Mouse (Mus musculus): Measurements from ENCODE around the gene Tbxa2r.

Tbxa2r gene

DNA sequence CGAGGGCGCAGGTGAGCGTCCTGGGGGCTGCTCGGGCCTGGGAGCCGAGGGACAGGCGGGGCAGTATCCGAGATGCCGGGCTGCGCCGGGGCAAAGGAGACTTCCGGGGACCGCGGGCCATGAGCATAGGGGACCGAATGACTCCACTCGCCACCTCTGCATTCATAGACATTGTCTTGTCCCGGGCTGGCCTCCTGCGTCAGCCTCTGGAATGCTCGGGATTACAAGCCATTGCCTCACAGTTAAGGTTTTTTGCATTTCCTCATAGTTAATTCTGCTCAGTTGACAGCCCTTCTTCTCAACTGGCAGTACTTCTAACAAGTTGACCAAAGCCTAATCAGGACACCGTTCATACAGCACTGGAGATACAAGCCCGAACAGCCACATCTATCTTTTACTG is 7.1 kb upstream of the Tbxa2r start:
- DNase-seq, result peak in 1 of 2 experiments; percentile 37

DNA sequence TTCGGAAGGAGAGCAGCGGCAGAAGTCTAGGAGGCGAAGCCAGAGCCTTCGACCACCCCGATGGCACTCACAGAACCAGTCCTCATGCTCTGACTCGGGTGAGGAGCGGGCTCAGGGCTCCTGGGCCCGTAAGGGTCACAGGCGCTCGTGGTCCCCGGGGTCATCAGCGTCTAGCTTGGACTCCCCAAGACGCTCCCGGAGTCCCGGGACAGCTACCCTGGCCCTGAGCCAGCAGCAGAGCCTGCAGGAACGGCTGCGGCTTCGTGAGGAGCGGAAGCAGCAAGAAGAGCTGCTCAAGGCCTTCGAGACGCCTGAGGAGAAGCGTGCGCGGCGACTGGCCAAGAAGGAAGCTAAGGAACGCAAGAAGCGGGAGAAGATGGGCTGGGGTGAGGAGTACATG is 6.1 kb upstream of the Tbxa2r start:
- DNase-seq, result peak; percentile 23 to 46

DNA sequence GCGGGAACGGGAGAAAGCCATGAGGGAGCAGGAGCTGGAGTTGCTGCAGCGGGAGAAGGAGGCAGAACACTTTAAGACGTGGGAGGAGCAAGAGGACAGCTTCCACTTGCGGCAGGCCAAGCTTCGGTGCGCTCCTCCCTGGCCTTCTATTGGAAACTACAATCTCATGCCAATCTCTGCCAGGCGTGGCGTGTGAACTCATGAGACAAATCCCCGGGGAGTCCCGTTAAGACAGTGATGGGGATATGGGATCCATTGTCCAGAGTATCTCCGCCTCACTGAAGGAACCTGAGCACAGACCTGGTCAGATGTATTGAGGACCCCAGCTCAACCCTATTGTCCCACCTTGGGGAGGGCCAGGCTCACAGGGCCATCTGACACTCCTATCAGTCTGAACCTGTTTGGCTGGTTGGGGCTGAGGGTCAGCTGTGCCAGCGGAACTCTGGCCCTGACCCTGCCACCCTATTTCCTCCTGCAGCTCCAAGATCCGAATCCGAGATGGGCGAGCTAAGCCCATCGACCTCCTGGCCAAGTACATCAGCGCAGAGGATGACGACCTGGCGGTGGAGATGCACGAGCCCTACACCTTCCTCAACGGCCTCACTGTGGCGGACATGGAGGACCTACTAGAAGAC is 5.3 kb upstream of the Tbxa2r start:
- peak in 1 of 2 experiments; percentile 7 for DNase-seq

DNA sequence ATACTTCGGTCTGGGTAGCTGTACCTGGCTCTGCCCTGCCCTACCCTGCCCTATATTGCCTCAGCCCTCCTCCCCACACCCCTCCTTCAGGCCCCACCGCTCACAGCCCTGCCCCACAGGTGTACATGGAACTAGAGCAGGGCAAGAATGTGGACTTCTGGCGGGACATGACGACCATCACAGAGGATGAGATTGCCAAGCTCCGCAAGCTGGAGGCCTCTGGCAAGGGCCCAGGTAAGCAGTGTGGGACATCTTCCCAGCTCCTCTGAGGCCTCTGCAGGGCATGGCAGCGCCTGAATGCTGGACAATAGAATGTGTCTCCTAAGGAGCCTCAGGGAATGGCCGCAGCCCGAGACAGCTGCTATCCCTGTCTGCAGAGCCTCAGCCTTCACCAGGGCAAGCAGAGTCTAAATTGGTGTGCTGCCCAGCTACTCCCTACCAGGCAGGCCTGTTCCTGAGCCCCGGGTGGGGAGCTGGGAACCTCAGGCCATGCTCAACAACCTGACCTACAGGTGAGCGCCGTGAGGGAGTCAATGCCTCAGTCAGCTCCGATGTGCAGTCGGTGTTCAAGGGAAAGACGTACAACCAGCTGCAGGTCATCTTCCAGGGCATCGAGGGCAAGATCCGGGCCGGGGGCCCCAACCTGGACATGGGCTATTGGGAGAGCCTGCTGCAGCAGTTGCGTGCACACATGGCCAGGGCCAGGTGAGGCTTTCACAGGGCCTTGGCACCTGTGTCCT is 4.6 kb upstream of the Tbxa2r start:
- DNase-seq, result peak in 1 of 2 experiments; percentile 6

DNA sequence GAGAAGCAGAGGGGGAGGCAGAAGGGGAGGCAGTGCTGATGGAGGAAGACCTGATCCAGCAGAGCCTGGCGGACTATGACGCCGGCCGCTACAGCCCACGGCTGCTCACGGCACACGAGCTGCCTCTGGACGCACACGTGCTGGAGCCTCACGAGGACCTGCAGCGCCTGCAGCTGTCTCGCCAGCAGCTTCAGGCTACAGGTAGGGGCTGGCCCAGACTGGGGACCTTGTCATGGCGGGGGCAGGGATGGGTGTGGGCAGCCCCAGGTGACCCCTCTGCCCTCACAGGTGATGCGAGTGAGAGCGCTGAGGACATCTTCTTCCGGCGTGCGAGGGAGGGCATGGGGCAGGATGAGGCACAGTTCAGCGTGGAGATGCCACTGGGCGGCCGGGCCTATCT is 3.4 kb upstream of the Tbxa2r start:
- DNase-seq, result no peak

DNA sequence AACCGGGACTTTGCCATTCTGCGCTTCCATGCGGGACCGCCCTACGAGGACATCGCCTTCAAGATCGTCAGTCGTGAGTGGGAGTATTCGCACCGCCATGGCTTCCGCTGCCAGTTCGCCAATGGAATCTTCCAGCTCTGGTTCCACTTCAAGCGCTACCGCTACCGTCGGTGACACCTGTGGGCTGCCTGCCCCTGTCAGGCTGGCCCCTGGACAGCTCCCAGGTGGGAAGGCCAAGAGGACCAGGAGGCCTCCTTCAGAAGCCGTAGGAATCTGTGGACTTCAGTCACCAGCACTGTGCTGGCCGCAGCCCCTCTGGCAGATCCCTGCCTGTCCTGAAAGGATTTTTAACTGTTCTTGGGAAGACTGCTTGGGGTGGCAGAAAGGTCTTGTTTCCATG is 2.8 kb upstream of the Tbxa2r start:
- DNase-seq, result peak in 1 of 2 experiments; percentile 6

DNA sequence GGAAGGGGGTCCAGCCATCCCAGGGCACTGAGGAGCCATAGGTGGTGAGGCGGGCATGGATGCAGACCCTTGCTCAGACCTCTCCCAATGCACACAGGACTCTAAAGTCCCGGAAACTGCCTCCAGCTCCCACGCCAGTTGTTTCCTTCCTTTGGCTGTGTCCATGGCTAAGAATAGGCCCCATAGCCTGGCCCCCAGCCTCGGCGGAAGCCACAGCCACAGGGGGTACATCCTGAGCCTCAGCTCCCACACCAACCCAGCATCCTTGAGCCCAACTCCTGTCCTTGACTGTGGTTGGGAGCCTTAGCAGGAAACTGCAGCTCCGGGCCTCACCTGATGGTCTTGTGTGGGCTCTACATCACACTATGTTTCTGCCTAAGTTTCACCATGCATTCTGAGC is 1.7 kb upstream of the Tbxa2r start:
- no peak for DNase-seq

DNA sequence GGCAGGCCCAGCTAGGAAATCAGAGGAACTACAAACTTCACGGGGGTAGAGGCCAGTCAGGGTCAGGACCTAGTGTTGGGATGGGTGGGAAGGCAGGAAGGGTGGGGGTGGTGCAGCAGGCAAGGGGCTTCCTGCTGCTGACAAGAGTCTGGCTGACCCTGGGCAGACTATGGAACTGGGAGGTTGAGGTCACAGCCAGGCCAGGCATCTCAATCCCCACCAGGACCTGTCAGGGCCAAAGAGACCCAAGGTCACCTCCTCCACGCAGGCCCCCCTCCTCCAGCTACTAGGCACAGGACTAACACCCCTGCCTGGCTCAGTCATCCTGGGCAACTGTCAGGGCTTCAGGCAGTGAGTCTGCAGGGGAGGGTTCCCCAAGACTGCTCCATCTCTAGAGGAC is 572 bp upstream of the Tbxa2r start:
- DNase-seq, result no peak

DNA sequence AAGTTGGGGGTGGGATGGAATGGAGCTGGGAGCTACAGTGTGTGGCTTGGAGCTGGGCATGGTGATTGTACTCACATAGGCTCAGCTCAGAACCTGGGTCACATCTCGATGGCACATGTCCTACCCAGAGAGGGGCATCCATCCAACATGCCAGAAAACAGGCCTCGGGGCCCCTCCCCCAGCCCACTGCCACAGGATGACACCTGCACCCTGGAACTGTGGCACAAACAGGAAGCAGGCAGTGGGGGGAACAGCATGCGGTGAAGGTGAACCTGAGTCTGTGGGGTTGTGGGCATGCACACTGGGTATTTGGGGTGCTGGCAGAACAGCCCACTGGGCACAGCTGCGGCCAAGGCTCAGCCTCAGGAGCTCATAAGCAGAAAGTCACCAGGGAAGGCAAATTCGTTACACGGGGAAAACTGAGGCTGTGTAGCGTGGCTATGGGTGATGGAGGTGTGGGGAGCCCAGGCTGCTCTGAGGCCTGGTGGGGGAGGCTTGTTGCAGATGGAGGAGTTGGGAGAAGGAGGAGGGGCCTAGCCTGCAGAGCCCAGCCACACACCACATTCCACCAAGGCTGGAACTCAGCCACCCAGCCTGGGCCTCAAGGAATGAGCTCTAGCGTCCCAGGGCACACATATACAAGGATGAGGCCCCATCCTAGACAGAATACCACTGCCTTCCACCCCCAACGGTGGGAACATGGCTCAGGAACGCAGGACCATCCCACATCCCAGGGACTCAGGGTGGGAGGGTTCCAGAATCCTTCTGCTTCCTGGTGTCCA is 854 bp downstream of the Tbxa2r start:
- no peak for DNase-seq

DNA sequence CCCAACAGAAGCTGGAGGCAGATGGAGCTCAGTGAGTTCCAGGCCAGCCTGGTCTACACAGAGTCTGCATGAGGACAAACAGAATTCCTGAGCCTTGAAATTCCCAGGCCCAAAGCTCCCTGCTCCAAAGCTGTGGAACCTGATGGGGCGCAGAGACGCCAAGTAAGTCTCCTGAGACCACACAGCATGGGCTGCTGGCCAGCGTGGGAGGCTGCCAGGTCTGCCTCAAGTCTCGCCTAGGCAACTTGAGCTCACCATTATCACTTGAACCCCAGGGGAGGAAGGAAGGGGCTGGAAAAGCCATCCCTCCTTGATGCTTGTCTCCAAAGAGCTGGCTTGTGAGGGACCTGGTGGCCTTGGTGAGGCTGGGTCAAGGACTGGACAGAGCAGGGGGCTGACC is 1.5 kb downstream of the Tbxa2r start:
- no peak for DNase-seq

DNA sequence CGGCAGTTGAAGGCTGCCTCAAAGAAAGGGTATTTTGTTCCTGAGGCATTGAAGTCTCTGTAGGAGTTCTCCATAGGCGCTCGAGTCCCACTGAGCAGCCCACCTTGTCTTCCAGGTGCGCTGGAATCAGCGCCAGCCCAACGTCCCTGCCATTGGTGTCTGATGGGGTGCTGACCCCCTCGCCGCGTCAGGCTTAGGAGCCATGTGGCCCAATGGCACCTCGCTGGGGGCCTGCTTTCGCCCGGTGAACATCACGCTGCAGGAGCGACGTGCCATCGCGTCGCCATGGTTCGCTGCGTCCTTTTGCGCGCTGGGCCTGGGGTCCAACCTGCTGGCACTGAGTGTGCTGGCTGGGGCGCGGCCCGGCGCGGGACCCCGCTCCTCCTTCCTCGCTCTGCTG is 3.7 kb downstream of the Tbxa2r start:
- DNase-seq, result no peak

DNA sequence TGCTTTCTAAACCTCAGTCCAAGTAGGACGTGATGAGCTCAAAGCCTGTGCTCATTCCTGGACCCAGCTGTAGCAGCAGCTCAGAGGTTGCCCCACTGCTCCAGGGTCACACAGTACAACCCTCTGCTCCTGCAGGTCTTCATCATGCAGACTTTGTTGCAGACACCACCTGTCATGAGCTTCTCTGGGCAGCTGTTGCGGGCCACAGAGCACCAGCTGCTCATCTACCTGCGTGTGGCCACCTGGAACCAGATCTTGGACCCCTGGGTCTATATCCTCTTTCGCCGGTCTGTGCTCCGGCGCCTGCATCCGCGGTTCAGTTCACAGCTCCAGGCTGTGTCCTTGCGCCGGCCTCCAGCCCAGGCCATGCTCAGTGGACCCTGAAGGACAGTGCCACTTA is 5.8 kb downstream of the Tbxa2r start:
- DNase-seq, result no peak

DNA sequence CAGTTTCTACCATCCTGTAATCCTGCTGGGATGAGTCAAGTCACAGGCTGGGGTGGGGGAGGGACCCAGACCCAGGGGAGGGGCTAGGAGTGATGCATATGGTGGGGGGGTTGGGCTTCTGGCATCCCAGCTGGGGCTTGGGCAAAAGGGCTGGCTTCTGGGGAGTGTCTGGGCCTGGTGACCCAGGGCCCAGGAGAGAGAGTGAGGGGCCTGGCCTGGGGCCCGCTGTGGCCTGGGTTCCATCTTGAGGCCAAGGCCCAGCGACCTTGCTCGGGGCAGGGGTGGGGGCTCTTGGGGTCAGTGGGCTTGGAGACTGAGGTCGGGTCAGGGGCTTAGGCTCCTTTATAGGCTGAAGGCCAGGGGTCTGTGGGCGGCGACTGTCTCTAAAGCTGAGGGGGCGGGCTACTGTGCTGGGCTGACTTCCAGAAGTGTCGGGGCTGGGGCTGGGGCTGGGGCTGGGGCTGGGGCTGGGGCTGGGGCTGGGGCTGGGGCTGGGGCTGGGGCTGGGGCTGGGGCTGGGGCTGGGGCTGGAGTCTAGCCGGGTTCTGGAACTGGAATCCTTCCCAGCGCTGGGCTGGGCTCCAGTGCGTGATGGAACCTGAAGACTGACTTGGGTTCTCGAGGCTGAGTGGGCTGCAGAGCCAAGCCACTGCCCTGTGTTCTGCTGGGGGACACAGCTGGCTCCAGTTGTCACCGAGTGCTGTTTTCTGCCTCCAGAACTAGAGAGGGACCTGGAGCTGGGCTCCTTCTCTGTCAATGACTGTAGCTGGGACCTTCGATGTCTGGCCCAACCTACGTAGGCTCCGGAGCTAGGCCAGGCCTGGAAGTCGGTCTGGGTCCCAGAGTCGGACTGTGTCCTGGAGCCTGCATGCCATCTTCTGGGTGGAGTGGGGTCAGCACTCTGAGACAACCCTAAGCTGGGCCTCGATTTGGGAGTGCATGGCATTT is 7.1 kb downstream of the Tbxa2r start:
- no peak for DNase-seq

DNA sequence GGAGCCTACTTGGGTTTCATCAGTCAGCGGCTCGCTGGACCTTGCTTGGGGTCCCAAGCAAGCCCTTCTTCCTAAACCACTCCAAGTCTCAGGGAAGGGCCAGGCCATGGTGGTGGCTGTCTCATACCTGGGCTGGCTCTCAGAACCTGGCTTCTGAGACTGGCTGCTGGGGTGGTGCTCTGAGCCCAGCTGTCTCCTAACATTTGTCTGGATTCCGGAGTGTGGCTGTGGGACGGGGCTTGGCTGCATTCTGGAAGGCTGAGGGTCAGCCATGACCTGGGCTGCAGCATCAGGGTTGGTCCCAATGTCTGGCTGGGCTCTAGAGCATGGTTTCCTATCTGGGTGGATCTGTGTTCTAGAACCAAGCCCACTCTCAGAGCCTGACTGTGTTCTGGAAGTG is 8.0 kb downstream of the Tbxa2r start:
- no peak for DNase-seq

DNA sequence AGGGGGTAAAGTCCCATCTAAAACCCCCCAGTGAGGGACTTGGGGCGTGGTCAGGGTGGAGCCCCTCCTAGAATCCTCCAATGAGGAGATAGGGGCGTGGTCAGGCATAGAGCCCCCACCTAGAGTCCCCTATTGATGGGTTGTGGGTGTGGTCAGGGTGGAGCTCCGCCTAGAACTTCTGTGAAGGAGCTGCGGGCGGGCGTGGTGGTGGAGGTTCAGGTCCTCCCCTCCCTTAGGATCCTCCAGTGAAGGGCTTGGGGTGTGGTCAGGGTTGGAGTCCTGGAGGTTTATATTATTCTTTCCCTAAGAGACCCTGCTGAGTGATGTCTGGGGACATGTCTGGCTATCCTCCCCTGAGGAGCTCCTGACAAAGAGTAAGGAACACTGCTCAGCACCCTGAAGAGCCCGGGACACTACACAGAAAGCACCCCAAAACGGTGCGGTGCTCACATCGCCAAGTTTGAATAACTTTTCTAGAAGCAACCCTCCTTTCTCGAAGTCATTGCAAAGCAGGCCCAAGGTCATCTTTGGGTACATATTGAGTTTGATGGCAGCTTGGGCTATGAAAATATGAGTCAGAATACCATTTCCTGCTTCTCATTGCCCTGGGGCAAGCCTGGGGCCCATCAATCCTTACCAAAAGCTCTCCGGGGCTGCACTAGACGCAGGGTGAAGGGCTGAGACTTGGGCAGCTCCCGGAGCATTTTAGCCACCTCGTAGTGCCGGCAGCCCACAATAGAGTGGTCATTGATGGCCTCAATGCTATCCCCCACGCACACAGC is 12.2 kb downstream of the Tbxa2r start:
- DNase-seq, result no peak

DNA sequence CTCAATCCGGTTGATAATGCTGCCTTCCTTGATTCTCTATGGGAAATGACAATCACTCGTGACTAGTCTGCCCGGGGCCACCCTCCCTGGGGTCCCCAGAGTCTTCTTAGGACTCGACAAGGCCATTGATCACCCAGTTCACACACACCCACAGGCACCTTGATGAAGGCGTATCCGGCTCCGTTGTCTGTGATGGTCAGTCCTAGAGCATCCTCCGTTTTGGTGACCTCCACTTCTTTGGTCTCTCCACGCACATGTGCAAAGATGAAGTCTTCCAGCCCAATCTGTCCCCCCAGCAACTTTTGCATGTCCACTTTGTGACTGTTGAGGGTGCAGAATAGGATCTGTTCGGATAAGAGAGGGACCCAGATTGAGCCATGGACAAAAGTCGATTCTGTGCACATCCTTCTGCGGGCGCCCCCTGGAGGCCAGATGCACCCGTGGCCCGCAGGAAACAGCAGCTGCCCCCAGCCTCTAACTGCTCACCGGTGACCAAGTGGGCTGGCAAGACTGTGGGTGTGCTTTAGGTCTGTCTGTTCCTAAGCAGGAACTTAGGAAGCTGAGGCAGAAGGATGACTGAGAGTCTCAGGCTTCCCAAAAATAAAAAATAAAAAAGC is 12.9 kb downstream of the Tbxa2r start:
- DNase-seq, result peak; percentile 63 to 79

DNA sequence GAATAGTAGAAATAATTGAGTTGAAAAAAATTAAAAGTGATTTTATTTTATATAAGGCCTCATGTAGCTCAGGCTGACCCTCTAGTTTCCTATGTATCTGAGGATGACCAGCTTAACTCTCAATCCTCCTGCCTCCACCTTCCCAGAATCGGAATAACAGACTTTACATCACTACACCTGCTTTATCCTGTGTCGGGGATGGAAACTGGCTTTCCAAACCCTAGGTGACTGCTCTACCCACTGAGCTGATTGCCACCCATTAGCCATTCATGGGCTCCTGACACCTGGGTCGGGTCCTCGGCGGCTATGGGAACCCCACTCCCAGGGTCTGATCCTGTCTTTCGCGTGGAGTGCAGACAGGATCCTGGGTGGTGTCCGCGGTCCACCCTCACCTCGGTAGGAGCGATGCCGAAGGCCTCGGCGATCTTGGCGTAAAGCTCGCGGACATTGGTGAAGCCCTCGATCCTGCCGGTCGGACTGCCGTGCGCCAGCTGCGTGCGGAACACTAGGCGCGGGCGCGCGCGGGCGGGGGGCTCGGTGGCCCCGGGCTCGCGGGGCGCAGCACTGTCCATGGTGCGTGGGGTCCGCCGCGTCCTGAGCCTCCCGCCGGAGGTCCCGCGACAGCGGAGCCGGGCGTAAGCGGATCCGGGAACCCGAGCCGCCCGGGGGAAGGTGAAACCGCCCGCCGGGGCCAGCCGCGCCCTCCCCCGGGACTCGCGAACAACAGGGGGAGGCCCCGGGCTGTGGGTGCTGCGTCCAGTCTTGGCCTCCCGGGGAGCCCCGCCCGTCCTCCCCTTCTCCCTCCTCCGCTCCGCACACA is 14.4 kb downstream of the Tbxa2r start, which contains the start of gene Gipc3:
Gipc3 (minus strand) TSS at position 581 of the 820 bp plus-strand sequence.
- no peak for DNase-seq

DNA sequence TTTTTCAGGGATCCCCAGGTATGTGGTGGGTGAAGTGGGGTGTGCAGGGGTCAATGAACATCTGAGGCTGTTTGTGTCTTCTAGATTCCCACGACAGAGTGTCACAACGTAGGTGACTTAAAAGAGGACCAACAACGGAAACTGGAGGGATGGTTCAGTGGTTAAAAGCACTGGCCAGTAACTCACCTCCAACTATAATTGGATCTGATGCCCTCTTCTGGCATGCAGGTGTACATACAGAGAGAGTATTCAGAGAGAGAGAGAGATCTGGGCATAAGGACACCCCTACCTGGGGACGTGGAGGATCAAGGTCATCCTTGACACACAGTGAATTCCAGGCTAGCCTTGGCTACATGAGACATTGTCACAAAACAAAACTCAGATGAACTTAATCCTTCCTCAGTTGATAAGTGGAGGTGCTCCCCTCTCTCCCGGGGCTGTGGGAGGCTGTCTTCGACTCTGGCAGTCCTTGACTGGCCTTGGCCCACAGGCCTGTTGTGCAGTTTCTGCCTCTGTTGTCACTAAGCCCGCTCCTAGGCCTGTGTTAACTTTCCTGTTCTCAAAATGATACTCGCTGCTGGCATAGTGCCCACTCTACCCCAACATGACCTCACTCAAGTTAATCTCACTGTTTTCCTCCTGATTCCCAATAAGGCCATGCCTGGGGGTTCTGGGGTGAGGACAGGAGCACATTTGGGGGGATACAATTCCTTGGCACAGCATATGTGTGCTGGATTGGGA is 16.1 kb downstream of the Tbxa2r start:
- DNase-seq, result no peak

DNA sequence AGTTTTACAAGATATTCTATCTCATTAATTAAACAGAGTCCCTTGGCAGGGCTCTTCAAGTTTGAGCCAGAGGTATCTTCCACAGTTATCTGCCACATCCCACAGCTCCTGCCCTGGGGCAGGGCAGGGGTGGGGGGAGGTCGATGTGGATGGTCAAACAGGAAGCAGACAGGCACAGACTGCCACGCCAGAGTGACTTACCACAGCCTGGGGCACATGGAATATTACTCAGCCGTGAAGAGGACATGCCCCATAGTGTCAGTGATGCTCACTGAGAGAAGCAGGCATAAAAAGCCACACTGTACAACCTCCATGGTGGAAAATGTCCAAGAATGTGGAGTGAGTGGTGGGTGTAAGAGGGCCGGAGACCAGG is 16.6 kb downstream of the Tbxa2r start:
- no peak for DNase-seq

All from cerebellum, adult 18-20 months (tissue).